Mouse (Mus musculus): ENCODE measurements around the gene Olfr464.

DNA sequence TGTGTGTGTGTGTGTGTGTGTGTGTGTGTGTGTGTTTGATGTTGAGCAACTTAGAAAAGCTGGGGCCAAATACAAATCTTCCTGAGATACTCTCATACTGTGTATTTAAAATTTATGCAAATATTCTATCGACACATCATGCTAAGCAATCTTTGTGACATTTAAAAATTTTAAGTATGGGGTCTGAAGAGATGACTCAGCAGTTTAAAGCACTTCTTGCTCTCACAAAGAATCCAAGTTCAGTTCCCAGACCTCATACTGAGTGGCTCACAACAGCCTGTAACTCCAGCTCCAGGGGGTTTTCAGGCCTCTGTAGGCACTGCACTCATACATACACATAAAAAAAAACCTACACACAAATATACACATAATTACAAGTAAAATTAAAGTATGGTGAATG, 4.8 kb downstream of the Olfr464 start:
- TF ChIP-seq CTCF (IDR thresholded peaks at IDR 0.05; ENCODE audit: low read depth, low read length): no peak
- TF ChIP-seq POLR2A (IDR thresholded peaks at IDR 0.05; ENCODE audit: extremely low read depth, insufficient read depth, low read length): no peak

All from liver, adult 2 months (tissue).